Mouse (Mus musculus): Measurements from ENCODE around the gene Pea15a.

Gene Pea15a

DNA sequence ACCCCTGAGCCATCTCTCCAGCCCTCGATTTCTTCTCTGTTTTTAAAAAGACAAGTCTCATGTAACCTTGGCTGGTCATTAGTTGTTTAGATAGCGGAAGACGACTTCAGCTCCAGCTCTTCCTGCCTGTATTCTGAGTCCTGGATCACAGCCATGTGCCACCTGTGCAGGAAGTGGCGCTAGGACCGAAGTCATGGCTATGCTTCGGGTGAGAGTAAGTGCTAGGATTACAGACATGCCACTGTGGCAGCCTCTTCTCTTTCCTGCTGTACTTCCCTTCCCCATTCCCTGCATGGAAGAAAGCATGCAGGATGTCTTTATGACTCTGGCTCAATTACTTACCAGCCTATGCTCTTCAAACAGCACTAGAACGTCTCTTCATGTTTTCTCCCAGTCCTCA lies 27.5 kb downstream of the Pea15a start:
- DNase-seq (ENCODE audit: low read depth) = no peak

DNA sequence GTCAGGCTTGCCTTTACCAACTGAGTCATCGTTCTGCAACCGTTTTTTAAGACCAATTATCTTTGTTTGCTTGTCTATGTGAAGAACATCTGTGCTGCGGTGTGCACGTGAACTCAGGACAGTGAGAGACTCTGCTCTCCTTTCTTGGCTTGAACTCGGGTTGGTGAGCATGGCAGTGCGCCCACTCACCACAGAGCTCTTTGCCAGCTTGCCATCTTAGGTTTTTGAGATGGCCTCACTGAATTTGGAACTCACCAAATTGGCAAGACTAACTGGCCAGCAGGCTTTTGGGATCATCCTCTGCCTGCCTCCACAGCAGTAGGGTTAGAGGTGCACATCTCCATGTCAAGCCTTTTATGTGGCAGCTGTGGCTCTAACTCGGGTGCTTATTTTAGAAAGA lies 28.8 kb downstream of the Pea15a start:
- DNase-seq (ENCODE audit: low read depth) = no peak

DNA sequence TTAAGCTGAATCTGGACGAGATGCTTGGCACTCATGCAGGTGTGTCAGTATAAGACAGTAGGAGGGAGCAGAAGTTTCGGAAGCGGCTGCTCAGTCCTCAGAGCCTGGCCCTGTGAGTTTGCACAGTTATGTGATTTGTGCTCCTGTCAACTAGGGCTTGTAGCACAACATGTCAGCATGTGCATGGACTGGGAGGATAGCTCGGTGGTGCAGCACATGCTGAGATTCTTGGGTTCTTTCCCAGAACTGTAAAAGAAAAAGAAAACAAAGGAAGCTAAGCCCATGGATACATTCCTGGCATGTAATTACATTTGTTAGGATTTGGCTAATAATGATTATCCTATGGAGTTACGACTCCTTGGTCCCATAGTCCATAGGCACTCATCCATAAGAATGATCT lies 33.4 kb downstream of the Pea15a start:
- DNase-seq (ENCODE audit: low read depth) = no peak

DNA sequence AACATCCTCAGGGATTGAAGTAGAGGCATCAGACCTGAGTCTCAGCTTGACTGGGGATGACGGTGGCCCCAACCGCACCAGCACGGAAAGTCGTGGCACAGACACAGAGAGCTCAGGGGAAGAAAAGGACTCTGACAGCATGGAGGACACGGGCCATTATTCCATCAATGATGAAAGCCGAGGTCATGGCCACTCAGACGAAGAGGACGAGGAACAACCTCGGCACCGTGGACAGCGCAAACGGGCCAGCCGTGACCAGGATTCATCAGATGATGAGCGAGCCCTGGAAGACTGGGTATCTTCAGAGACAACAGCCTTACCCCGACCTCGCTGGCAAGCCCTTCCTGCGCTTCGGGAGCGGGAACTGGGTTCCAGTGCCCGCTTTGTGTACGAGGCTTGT lies 34.2 kb downstream of the Pea15a start:
- DNase-seq (ENCODE audit: low read depth) = no peak

DNA sequence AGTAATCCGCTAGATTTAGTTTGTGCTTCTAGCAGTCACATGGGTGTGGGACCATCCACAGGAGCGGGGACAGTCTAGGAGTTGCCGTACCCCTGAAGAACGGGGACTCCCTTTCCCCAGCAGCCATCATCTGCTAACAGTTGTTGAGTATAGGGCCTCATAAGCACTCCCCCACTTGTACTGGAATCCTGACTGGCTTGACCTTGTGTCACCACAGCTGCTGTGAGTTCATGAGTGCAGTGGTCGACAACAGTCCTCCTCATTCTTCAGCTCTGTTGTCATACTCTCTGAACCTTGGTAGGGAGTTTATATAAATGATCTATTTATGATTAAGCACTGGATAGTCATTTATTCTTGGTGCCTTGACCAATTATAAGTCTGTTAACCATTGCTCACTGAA lies 36.8 kb downstream of the Pea15a start:
- no peak for DNase-seq (ENCODE audit: low read depth)

DNA sequence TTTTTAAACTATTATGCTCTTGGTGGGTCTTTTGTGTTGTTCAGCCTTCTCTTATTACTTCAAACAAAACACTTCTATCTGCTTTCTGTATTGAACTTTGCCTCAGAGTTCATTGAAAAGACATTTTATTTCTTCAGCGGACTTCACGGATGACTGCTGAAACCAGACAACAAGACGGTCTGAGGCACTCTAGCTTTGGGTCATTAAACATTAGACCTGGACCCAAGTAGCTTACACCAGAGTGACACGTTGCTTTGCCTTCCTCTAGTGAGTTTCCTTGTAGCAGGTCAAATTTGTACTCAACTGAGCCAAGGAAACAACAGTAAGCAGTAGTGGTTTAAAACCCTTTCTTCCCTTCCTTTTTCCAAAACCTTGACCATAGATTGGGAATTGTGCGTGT lies 38.7 kb downstream of the Pea15a start:
- no peak for DNase-seq (ENCODE audit: low read depth)

DNA sequence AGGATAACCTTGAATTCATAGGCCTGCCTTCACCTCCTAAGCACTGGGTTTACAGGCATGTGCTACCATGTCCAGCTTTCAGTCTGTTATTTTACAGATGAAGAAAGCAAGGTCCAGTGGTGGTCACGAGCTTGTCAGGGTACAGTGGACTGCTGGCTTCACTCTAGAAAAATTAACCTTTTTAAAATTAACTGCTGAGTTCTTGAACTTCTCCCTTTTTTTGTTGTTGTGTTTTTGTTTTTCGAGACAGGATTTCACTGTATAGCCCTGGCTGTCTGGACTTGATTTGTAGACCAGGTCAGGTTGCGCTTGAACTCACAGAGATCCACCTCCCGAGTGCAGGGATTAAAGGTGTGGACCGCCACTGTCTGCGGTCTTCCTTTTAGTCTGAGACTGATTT lies 43.6 kb downstream of the Pea15a start:
- no peak for DNase-seq (ENCODE audit: low read depth)

DNA sequence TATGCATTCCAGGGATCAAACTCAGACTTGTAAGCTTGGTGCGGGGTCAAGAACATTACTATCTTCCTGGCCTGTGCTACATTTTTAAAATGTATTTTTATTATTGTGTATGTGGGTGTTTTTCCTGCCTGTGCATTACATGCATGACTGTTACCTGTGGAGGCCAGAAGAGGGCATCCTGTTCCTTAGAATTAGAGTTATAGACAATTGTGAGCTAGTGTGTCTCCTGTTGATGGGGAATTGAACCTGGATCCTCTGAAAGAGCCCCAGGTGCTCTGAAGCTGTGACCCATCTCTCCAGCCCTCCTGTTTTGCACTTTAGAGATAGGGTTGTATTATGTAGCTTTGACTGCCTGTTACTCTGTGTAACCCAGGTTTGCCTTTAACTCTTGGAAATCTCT lies 44.6 kb downstream of the Pea15a start:
- peak; percentile 62 for DNase-seq (ENCODE audit: low read depth)

DNA sequence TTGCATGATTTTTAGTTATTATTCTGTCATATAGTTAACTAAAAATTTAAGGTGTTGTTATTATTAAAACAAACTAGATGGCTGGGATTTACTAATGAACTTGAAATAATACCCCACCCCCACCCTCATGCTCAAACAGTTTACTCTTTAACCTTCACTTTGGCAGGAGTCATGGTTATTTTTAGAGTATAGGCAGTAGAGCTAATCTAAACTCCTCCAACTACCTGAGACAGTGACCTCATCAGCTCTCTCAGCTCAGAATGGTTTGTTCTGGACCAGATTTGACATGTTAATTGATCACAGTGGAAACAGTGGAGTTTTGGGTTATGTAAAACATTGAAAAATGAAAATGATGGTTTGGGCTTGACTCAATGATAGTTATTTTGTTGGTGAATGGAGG lies 46.1 kb downstream of the Pea15a start:
- DNase-seq (ENCODE audit: low read depth) = no peak

DNA sequence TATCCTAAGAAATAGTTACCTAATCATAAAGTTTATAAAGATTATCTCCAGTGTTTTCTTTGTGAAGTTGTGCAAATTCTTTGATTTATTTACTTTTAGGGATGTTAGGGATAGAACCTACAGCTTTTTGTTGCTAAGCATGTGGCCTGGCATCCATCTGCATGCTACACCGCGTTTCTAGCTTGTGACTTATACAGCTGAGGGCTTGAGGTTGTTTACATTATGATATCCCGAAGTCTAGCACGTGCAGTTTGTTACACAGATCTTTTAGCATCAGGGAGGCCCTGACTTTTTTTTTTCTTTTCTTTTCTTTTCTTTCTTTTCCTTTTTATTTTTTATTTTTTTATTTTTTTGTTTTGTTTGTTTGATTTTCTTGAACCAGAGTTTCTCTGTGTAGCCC lies 46.6 kb downstream of the Pea15a start:
- no peak for DNase-seq (ENCODE audit: low read depth)

DNA sequence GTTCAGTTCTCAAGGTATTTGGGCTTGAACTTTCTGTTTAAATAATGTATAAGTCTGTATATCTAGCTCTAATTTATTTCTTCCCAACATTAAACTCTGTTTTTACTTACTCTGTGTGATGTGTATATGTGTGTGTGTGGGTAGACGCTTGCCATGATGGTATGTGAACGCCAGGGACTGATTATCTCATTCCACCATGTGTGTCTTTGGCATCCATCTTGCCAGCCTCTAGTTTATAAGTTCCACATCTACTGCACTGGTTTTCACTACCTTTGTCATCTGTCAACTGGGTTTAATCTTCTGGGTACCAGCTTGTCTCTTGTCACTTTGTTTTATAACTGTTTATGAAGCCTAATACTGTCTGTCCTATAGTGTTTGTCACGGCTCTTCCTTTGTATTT lies 51.1 kb downstream of the Pea15a start:
- DNase-seq (ENCODE audit: low read depth) = no peak

DNA sequence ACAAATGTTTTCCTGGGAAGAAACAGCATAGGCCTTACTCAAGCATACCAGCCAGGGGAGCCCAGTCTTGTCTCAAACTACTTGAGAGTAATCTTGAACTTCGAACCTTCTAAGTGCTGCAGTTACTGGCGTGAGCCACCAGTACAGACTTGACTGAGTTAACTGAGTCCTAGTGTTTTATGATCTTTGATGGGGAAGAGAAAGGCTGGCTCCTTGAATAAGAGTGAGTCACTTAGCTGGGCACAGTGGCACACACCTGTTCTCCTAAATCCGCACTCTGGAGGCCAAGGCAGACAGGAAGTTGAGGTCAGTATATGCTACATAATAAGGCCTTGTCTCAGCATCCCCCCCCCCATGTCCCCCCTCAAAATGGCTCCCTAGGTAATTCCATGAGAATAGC lies 52.1 kb downstream of the Pea15a start:
- no peak for DNase-seq (ENCODE audit: low read depth)

DNA sequence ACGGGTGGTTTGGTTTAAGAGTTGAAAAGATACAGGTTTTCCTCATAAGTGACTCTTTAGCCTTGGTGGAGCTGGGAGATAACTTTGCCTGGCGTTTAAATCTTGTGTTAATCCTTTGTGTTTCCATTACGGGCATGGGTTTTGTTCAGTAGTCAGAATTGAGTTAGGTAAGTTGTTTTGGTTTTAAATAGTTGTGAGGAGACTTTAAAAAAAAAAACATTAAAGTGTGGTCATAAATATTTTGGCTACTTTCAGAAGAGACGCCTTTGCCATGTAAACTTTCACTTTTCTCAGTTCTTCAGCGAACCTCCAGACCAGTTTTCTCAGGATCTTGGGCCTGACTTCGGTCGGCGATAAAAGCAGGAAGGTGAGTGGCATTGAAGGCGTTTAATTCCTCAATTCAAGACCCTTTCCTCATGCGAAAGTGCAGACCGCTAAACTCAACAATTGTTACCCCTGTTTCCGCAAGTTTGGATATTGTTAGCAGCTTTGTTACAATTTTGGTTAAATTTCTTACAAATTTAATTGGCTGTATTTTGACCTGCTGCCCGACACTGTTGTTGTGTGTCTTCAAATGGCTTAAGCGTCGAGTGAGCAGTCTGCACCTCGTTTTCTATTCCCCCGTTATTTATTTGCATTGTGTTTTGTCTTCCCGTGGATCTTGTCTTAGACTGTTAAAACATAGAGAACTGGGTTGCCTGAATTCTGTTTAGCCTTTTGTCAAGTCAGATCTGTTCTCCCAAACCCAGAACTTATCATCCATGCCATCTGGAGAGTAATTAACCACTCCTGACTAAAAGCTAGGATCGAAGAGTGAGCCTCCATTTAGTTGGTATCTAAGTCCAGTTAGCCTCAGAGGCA lies 57.4 kb downstream of the Pea15a start:
- peak; percentile 44 for DNase-seq (ENCODE audit: low read depth)

DNA sequence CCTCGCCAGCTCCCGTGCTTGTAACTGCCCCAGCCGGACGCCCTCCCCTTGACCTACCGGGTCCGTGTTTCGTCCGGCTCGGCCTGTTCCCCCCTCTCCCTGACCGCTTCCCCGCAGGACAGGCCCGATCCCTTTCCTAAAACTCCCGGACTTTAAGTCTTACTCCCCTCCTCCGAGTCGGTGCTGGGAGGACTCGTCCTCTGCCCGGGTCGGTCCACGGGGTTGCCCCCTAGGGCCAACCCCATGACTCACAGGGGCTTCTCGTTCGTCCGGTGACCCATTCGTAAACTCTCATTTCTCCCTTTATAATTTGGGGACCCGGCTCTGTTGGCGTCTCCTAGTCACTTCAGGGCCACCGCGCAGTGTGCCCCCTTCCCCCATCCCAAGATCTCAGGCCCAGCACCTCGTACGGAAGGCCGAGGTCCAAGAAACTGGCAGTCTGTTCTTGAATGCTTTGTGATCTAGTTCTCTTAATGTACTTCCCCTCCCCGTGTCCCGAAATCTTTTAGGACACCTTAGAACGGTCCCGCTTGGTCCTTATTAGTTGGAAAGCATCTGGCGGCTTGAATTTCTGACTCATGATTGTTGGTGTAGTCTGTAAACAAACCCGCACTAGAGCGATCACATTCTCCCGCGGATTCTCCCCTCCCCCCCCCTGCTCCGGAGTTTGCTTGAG lies 58.2 kb downstream of the Pea15a start:
- DNase-seq (ENCODE audit: low read depth) = peak; percentile 85

DNA sequence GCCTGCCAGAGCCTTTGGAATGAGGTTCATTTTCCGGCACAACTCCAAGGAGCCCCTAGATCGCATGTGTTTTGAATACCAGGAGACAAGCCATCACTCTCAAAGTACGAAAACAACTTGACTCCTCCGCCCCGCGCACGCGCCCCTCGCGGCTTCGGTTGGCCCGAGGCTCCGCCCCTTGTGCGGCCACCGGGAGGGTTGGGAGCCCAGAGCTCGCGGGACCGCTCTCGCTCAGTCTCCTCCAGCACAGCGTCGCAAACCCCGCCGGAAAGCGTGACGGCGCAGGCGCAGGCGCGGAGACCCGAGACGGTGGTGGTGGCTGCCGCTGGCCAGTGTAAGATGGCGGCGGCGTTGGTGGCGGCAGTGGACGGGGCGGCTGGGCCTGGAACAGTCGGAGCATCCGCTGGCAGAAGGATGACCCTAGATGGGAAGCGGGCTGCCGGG lies 58.7 kb downstream of the Pea15a start, which contains the start of gene Dcaf8:
TSS of gene Dcaf8 (plus strand) at position 250 of the 444 bp plus-strand sequence.
- DNase-seq (ENCODE audit: low read depth) = peak; percentile 99
